Mouse (Mus musculus) megakaryocyte, embryonic 14.5 days (primary cell): ENCODE results near the gene Tomm5.

Experiments
- FLI1 ChIP-seq: IDR thresholded peaks from 2 replicates; pipeline ENCODE4 v1.6.1; 2012; ENCODE audit warnings: low read length, inconsistent platforms, mixed read lengths
- GATA1 ChIP-seq: IDR thresholded peaks from 3 replicates; pipeline ENCODE4 v1.6.1; 2012; ENCODE audit warnings: mixed read lengths, low read length, inconsistent platforms, borderline replicate concordance

DNA sequence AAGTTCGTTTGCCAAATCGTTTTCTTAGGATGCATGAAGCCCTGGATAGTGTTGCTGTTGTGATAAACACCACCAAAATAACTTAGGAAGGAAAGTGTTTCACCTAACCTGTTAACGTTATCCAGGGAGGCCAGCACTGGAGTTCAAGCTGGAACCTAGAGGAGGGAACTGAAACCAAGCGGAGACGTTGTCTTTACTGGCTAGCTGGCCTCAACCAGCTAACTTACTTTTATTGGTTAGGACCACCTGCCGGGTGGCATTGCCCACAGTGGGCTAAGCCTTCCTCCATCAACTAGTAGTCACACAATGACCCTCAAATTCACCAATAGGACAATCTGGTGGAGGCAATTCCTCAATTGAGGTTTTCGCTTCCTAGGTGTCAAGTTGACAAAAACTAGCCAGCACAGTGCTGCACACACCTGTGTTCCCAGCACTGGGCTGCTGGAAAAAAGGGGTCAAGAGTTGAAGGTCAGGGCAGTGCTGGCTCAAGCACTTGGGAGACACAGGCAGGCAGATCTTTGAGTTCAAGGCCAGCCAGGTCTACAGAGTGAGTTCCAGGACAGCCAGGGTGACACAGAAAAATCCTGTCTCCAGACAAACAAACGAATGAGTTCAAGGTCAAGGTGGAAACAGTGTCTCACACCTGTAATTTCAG lies 669 bp upstream of the Tomm5 start:
- TF ChIP-seq GATA1: no peak
- TF ChIP-seq FLI1: no peak
